Mouse (Mus musculus): ENCODE results near the gene Cyp4f18. TPM values are rescaled to one million over a fixed set of nuclear protein-coding genes. Genes with fewer than 3 reads are reported as not detected.

Gene Cyp4f18
- polyA plus RNA-seq (2017; shearing (Covaris generic)) = 0.87 TPM

DNA sequence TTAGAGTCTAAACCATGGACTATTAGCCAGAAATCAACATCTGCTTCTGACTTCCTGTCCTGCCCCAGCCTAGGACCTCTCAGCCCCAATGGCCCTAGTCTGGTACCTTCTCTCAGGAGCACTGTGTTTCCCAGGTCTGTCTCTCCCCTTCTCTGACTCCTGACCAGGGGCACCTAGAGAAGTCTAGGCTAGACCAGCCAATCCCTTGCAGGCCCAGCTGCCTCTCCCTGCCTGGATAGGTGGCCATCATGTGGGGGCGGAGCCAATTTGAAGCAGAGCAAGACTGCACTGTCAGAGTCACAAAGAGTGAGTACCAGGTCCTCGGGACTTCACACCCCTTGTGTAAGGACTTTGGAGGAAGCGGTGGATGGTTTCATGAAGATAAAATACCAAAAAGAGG lies at the start of gene Cyp4f18:
TSS of gene Cyp4f18 (minus strand) at position 154 of the 400 bp plus-strand sequence.

GRCm38 (mm10) chr8:72040918-72041317 lies 31.5 kb upstream of the Cyp4f18 start, which contains the start of gene Olfr372:
Gene Olfr372, plus strand, starts transcription at chr8:72041218.

GRCm38 (mm10) chr8:71950482-71951221 lies 58.8 kb downstream of the Cyp4f18 start, which contains the start of gene Zfp961:
Gene Zfp961, plus strand, starts transcription at chr8:71951038.

Other genes starting within 250 kb of the Cyp4f18 start
- 12.1 TPM for gene Zfp709, start 127.6 kb downstream of the Cyp4f18 start, polyA plus RNA-seq (2017; shearing (Covaris generic))
- gene Zfp882, start 101.0 kb downstream of the Cyp4f18 start, polyA plus RNA-seq (2017; shearing (Covaris generic)) = 6.8 TPM
- gene Zfp617, start 101.0 kb downstream of the Cyp4f18 start, polyA plus RNA-seq (2017; shearing (Covaris generic)) = 20.8 TPM
- 30.7 TPM for gene Zfp961, start 58.6 kb downstream of the Cyp4f18 start, polyA plus RNA-seq (2017; shearing (Covaris generic))
- 0.20 TPM for gene Olfr372, start 31.6 kb upstream of the Cyp4f18 start, polyA plus RNA-seq (2017; shearing (Covaris generic))
- 0.24 TPM for gene Olfr373, start 73.6 kb upstream of the Cyp4f18 start, polyA plus RNA-seq (2017; shearing (Covaris generic))
- 0.22 TPM for gene Olfr374, start 97.4 kb upstream of the Cyp4f18 start, polyA plus RNA-seq (2017; shearing (Covaris generic))
- 367 TPM for gene Tpm4, start 125.3 kb upstream of the Cyp4f18 start, polyA plus RNA-seq (2017; shearing (Covaris generic))
- 220 TPM for gene Rab8a, start 151.6 kb upstream of the Cyp4f18 start, polyA plus RNA-seq (2017; shearing (Covaris generic))
- gene Hsh2d, start 180.0 kb upstream of the Cyp4f18 start, polyA plus RNA-seq (2017; shearing (Covaris generic)) = 31.6 TPM
- gene Cib3, start 203.2 kb upstream of the Cyp4f18 start, polyA plus RNA-seq (2017; shearing (Covaris generic)) = not detected
- not detected for gene Gm11034, start 204.0 kb upstream of the Cyp4f18 start, polyA plus RNA-seq (2017; shearing (Covaris generic))
- gene Fam32a, start 210.1 kb upstream of the Cyp4f18 start, polyA plus RNA-seq (2017; shearing (Covaris generic)) = 126 TPM
- 180 TPM for gene Ap1m1, start 230.4 kb upstream of the Cyp4f18 start, polyA plus RNA-seq (2017; shearing (Covaris generic))

Data from activated CD4-positive, CD25-positive, alpha-beta regulatory T cell, adult 9 weeks (primary cell).